Mouse (Mus musculus): Measurements from ENCODE around the gene Cxcl17.

- TF ChIP-seq MAFK (IDR thresholded peaks at IDR 0.05; ENCODE audit: insufficient read depth, low read depth, low read length) = no peak
- TF ChIP-seq ZC3H11A (IDR thresholded peaks at IDR 0.05; ENCODE audit: borderline replicate concordance, low read depth, low read length) = no peak
- TF ChIP-seq HCFC1 (IDR thresholded peaks at IDR 0.05; ENCODE audit: borderline replicate concordance, insufficient read depth, low read length) = no peak
- TF ChIP-seq CHD2 (IDR thresholded peaks at IDR 0.05; ENCODE audit: low read depth, low read length) = no peak
- TF ChIP-seq ZNF384 (IDR thresholded peaks at IDR 0.05; ENCODE audit: low read depth, low read length) = no peak
These were observed 15.6 kb upstream of the Cxcl17 start for GRCm38 (mm10) chr7:25428321-25428720.

Data from ES-E14 (cell line).